Mouse (Mus musculus) liver, embryonic 16.5 days (tissue): ENCODE results near the gene Podnl1. TPM values are rescaled to one million over a fixed set of nuclear protein-coding genes. Genes with fewer than 3 reads are reported as not detected.

Experiments
- ATAC-seq: fragments of 200-750 bp; cut with Nextera tagmentation; 2 replicates; pipeline ENCODE4 v1.8.0; 2017; ENCODE audit warnings: low read depth, mild to moderate bottlenecking, moderate number of reproducible peaks, moderate library complexity
- H3K27ac ChIP-seq: fragments of 300-500 bp; sonication (generic); 2 replicates; pipeline ENCODE4 v1.5.1; 2014; ENCODE audit warnings: mild to moderate bottlenecking, low read length
- H3K27me3 ChIP-seq: fragments of 300-500 bp; sonication (generic); 2 replicates; pipeline ENCODE4 v1.6.1; 2014; ENCODE audit warnings: low read depth, low read length, mixed read lengths; ENCODE audit not compliant: control insufficient read depth, insufficient read depth
- H3K36me3 ChIP-seq: fragments of 300-500 bp; sonication (generic); 2 replicates; pipeline ENCODE4 v1.6.1; 2014; ENCODE audit warnings: mild to moderate bottlenecking; ENCODE audit not compliant: control insufficient read depth, insufficient read depth
- H3K4me1 ChIP-seq: fragments of 300-500 bp; sonication (generic); 2 replicates; pipeline ENCODE4 v1.6.1; 2014; ENCODE audit warnings: low read depth, low read length, mixed read lengths; ENCODE audit not compliant: control insufficient read depth
- H3K4me2 ChIP-seq: fragments of 300-500 bp; sonication (generic); 2 replicates; pipeline ENCODE4 v1.6.1; 2014; ENCODE audit warnings: low read depth, low read length, mixed read lengths
- H3K4me3 ChIP-seq: fragments of 300-500 bp; sonication (generic); 2 replicates; pipeline ENCODE4 v1.5.1; 2014; ENCODE audit warnings: low read depth, mild to moderate bottlenecking, low read length
- H3K9ac ChIP-seq: fragments of 300-500 bp; sonication (generic); 2 replicates; pipeline ENCODE4 v1.6.1; 2014; ENCODE audit warnings: low read depth, low read length
- H3K9me3 ChIP-seq: fragments of 300-500 bp; sonication (generic); replicated peaks from 2 replicates; pipeline ENCODE4 v1.6.1; 2016; ENCODE audit warnings: low read length; ENCODE audit not compliant: control insufficient read depth
- WGBS: fragments of 180-500 bp; shearing (Covaris S2); extraction: QIAGEN DNeasy Blood & Tissue Kit; methylation state at CpG from one replicate; pipeline ENCODE4 v1.1.7; 2014; ENCODE audit not compliant: insufficient replicate concordance; 5-methylcytosine and 5-hydroxymethylcytosine counted together
- polyA plus RNA-seq: library from polyadenylated mRNA; unstranded; fragments of >200 nt; fragmentation: Nextera tagmentation; extraction: Ambion mirVana; gene quantifications from 2 replicates; pipeline ENCODE4 v1.2.1, GENCODE M21; 2015

Podnl1 gene
- polyA plus RNA-seq, 1 experiment from 2014 or later = not detected

- H3K4me2 ChIP-seq = no peak overlapping the region
- H3K27ac ChIP-seq = no peak overlapping the region
- no peaks in the 10 kb centered on the region for H3K9me3 ChIP-seq
- peaks cover 17% of the 10 kb centered on the region for H3K4me1 ChIP-seq
- WGBS = 77% methylated on average over 6 of the region's 6 CpGs
- H3K27me3 ChIP-seq = no peaks in the 10 kb centered on the region
- no peak overlapping the region for H3K9ac ChIP-seq
- H3K36me3 ChIP-seq = no peaks in the 10 kb centered on the region
- H3K4me3 ChIP-seq = no peak overlapping the region
- no peak for ATAC-seq
These were observed 19.4 kb upstream of the Podnl1 start for GRCm38 (mm10) chr8:84106216-84107040.

- ATAC-seq = no peak
- 60% methylated on average over 6 of the region's 6 CpGs for WGBS
These were observed 10.1 kb upstream of the Podnl1 start for GRCm38 (mm10) chr8:84115646-84116045.

GRCm38 (mm10) chr8:84122151-84122550 is 3.6 kb upstream of the Podnl1 start:
- no peak for ATAC-seq
- no peak overlapping the region for H3K4me3 ChIP-seq

More at GRCm38 (mm10) chr8:84115646-84116045, 10.1 kb upstream of the Podnl1 start:
- Histone ChIP-seq H3K27me3 (no peaks in the 10 kb centered on the region), H3K4me2 (no peak overlapping the region), H3K4me1 (no peaks in the 10 kb centered on the region), H3K9me3 (no peaks in the 10 kb centered on the region), H3K27ac (no peak overlapping the region), H3K36me3 (no peaks in the 10 kb centered on the region), H3K4me3 (no peak overlapping the region), H3K9ac (no peak overlapping the region)

GRCm38 (mm10) chr8:84126742-84127141 is 953 bp downstream of the Podnl1 start:
- Histone ChIP-seq H3K27me3 (no peaks in the 10 kb centered on the region), H3K4me2 (no peak overlapping the region), H3K4me1 (no peaks in the 10 kb centered on the region), H3K9ac (no peak overlapping the region), H3K4me3 (no peak overlapping the region), H3K27ac (no peak overlapping the region), H3K9me3 (no peaks in the 10 kb centered on the region), H3K36me3 (no peaks in the 10 kb centered on the region)
- 34% methylated on average over 2 of the region's 2 CpGs for WGBS
- ATAC-seq = no peak

More at GRCm38 (mm10) chr8:84122151-84122550, 3.6 kb upstream of the Podnl1 start:
- Histone ChIP-seq H3K27ac (no peak overlapping the region), H3K27me3 (no peaks in the 10 kb centered on the region), H3K9me3 (no peaks in the 10 kb centered on the region), H3K4me1 (no peaks in the 10 kb centered on the region), H3K36me3 (no peaks in the 10 kb centered on the region), H3K9ac (no peak overlapping the region), H3K4me2 (no peak overlapping the region)
- 75% methylated on average over 3 of the region's 3 CpGs for WGBS

GRCm38 (mm10) chr8:84127202-84127901 is 1.6 kb downstream of the Podnl1 start:
- Histone ChIP-seq H3K9me3 (no peaks in the 10 kb centered on the region), H3K27ac (no peak overlapping the region), H3K36me3 (no peaks in the 10 kb centered on the region), H3K27me3 (no peaks in the 10 kb centered on the region), H3K9ac (no peak overlapping the region), H3K4me2 (no peak overlapping the region), H3K4me1 (no peaks in the 10 kb centered on the region), H3K4me3 (no peak overlapping the region)
- 42% methylated on average over 17 of the region's 17 CpGs for WGBS
- ATAC-seq = no peak

- no peaks in the 10 kb centered on the region for H3K4me1 ChIP-seq
- no peak overlapping the region for H3K9ac ChIP-seq
- H3K36me3 ChIP-seq = no peaks in the 10 kb centered on the region
- 49% methylated on average over 8 of the region's 8 CpGs for WGBS
- no peak for ATAC-seq
- no peaks in the 10 kb centered on the region for H3K27me3 ChIP-seq
- no peak overlapping the region for H3K4me3 ChIP-seq
- H3K4me2 ChIP-seq = no peak overlapping the region
- H3K9me3 ChIP-seq = no peaks in the 10 kb centered on the region
- H3K27ac ChIP-seq = no peak overlapping the region
These were observed 2.5 kb downstream of the Podnl1 start for GRCm38 (mm10) chr8:84128277-84128676.

GRCm38 (mm10) chr8:84130806-84131205 is 5.0 kb downstream of the Podnl1 start:
- no peak for ATAC-seq
- Histone ChIP-seq H3K27me3 (no peaks in the 10 kb centered on the region), H3K9ac (no peak overlapping the region), H3K36me3 (no peaks in the 10 kb centered on the region), H3K27ac (no peak overlapping the region), H3K4me1 (no peaks in the 10 kb centered on the region), H3K9me3 (no peaks in the 10 kb centered on the region), H3K4me3 (no peak overlapping the region), H3K4me2 (no peak overlapping the region)
- 64% methylated on average over 30 of the region's 30 CpGs for WGBS

GRCm38 (mm10) chr8:84132225-84132624 is 6.4 kb downstream of the Podnl1 start:
- no peak overlapping the region for H3K27ac ChIP-seq
- ATAC-seq = no peak
- H3K27me3 ChIP-seq = no peaks in the 10 kb centered on the region
- no peak overlapping the region for H3K4me3 ChIP-seq
- no peaks in the 10 kb centered on the region for H3K36me3 ChIP-seq
- H3K9me3 ChIP-seq = no peaks in the 10 kb centered on the region
- WGBS = 54% methylated on average over 8 of the region's 8 CpGs
- no peak overlapping the region for H3K9ac ChIP-seq
- H3K4me1 ChIP-seq = no peaks in the 10 kb centered on the region
- H3K4me2 ChIP-seq = no peak overlapping the region

GRCm38 (mm10) chr8:84137848-84138247 is 12.1 kb downstream of the Podnl1 start:
- H3K4me1 ChIP-seq = no peaks in the 10 kb centered on the region
- no peaks in the 10 kb centered on the region for H3K27me3 ChIP-seq
- no peak for ATAC-seq
- H3K36me3 ChIP-seq = no peaks in the 10 kb centered on the region
- no peaks in the 10 kb centered on the region for H3K9me3 ChIP-seq
- no peak overlapping the region for H3K4me2 ChIP-seq
- H3K9ac ChIP-seq = no peak overlapping the region
- 73% methylated on average over 3 of the region's 3 CpGs for WGBS
- no peak overlapping the region for H3K27ac ChIP-seq
- no peak overlapping the region for H3K4me3 ChIP-seq
